Mouse (Mus musculus): Measurements from ENCODE around the gene Lamb1. TPM values are rescaled to one million over a fixed set of nuclear protein-coding genes. Genes with fewer than 3 reads are reported as not detected.

Gene Lamb1
- polyA plus RNA-seq, 1 experiment from 2014 or later = 60.4 TPM

- 73% methylated on average over 7 of the region's 7 CpGs for WGBS
- Histone ChIP-seq H3K27ac (ENCODE audit: low read length) (no peak overlapping the region), H3K27me3 (replicated peaks; ENCODE audit: control insufficient read depth, insufficient read depth, low read length) (no peaks in the 10 kb centered on the region), H3K9ac (ENCODE audit: low read depth, low read length) (no peak overlapping the region), H3K4me3 (ENCODE audit: low read length) (no peak overlapping the region), H3K4me1 (ENCODE audit: control insufficient read depth, insufficient read depth, low read length) (no peaks in the 10 kb centered on the region), H3K36me3 (ENCODE audit: control insufficient read depth, insufficient read depth, low read length) (no peaks in the 10 kb centered on the region), H3K4me2 (ENCODE audit: low read depth, low read length) (no peak overlapping the region), H3K9me3 (ENCODE audit: control insufficient read depth, low read length) (no peaks in the 10 kb centered on the region)
- ATAC-seq = no peak
Measured at GRCm38 (mm10) chr12:31369656-31370055, 104.6 kb downstream of the Lamb1 start.

GRCm38 (mm10) chr12:31374603-31375282 is 109.7 kb downstream of the Lamb1 start:
- 40% methylated on average over 9 of the region's 9 CpGs for WGBS
- Histone ChIP-seq H3K27me3 (replicated peaks; ENCODE audit: control insufficient read depth, insufficient read depth, low read length) (no peaks in the 10 kb centered on the region), H3K4me1 (ENCODE audit: control insufficient read depth, insufficient read depth, low read length) (no peaks in the 10 kb centered on the region; the same call in 1 of the 2 replicates), H3K36me3 (ENCODE audit: control insufficient read depth, insufficient read depth, low read length) (no peaks in the 10 kb centered on the region), H3K9ac (ENCODE audit: low read depth, low read length) (no peak overlapping the region), H3K27ac (ENCODE audit: low read length) (no peak overlapping the region), H3K4me2 (ENCODE audit: low read depth, low read length) (no peak overlapping the region), H3K9me3 (ENCODE audit: control insufficient read depth, low read length) (no peaks in the 10 kb centered on the region), H3K4me3 (ENCODE audit: low read length) (no peak overlapping the region)
- peak; percentile 65 for ATAC-seq

GRCm38 (mm10) chr12:31375283-31375615 is 110.2 kb downstream of the Lamb1 start:
- H3K9me3 ChIP-seq (ENCODE audit: control insufficient read depth, low read length) = no peaks in the 10 kb centered on the region
- H3K27me3 ChIP-seq (replicated peaks; ENCODE audit: control insufficient read depth, insufficient read depth, low read length) = no peaks in the 10 kb centered on the region
- H3K36me3 ChIP-seq (ENCODE audit: control insufficient read depth, insufficient read depth, low read length) = no peaks in the 10 kb centered on the region
- peaks cover 4% of the 10 kb centered on the region for H3K4me1 ChIP-seq (ENCODE audit: control insufficient read depth, insufficient read depth, low read length)
- H3K27ac ChIP-seq (ENCODE audit: low read length) = no peak overlapping the region
- WGBS = 69% methylated on average over 4 of the region's 4 CpGs
- H3K4me3 ChIP-seq (ENCODE audit: low read length) = no peak overlapping the region
- no peak overlapping the region for H3K4me2 ChIP-seq (ENCODE audit: low read depth, low read length)
- no peak for ATAC-seq
- H3K9ac ChIP-seq (ENCODE audit: low read depth, low read length) = no peak overlapping the region

GRCm38 (mm10) chr12:31376326-31376950 is 111.4 kb downstream of the Lamb1 start:
- Histone ChIP-seq H3K4me3 (ENCODE audit: low read length) (peak overlapping the region; percentile 15), H3K4me1 (ENCODE audit: control insufficient read depth, insufficient read depth, low read length) (peaks cover 11% of the 10 kb centered on the region), H3K9ac (ENCODE audit: low read depth, low read length) (peak overlapping the region; percentile 41; the same call in 1 of the 2 replicates), H3K4me2 (ENCODE audit: low read depth, low read length) (peak overlapping the region; percentile 48), H3K27me3 (replicated peaks; ENCODE audit: control insufficient read depth, insufficient read depth, low read length) (no peaks in the 10 kb centered on the region), H3K36me3 (ENCODE audit: control insufficient read depth, insufficient read depth, low read length) (no peaks in the 10 kb centered on the region), H3K27ac (ENCODE audit: low read length) (no peak overlapping the region), H3K9me3 (ENCODE audit: control insufficient read depth, low read length) (no peaks in the 10 kb centered on the region)
- ATAC-seq = no peak; the same call in 1 of the 2 replicates
- WGBS = 9% methylated on average over 13 of the region's 13 CpGs

GRCm38 (mm10) chr12:31377241-31377640 is 112.2 kb downstream of the Lamb1 start:
- Histone ChIP-seq H3K27ac (ENCODE audit: low read length) (no peak overlapping the region), H3K4me2 (ENCODE audit: low read depth, low read length) (no peak overlapping the region), H3K9me3 (ENCODE audit: control insufficient read depth, low read length) (no peaks in the 10 kb centered on the region), H3K4me3 (ENCODE audit: low read length) (no peak overlapping the region), H3K36me3 (ENCODE audit: control insufficient read depth, insufficient read depth, low read length) (no peaks in the 10 kb centered on the region), H3K9ac (ENCODE audit: low read depth, low read length) (no peak overlapping the region), H3K4me1 (ENCODE audit: control insufficient read depth, insufficient read depth, low read length) (peaks cover 12% of the 10 kb centered on the region), H3K27me3 (replicated peaks; ENCODE audit: control insufficient read depth, insufficient read depth, low read length) (no peaks in the 10 kb centered on the region)
- 74% methylated on average over 11 of the region's 11 CpGs for WGBS
- ATAC-seq = no peak

Other genes starting within 250 kb of the Lamb1 start
- 10.4 and 11.0 TPM in 2 replicates for gene Fam110c, start 191.4 kb upstream of the Lamb1 start, polyA plus RNA-seq (2015; fragmentation: Nextera tagmentation; extraction: Ambion mirVana)
- not detected in 2 replicates for gene Gm6993, start 24.5 kb upstream of the Lamb1 start, polyA plus RNA-seq (2015; fragmentation: Nextera tagmentation; extraction: Ambion mirVana)
- 156 and 164 TPM in 2 replicates for gene Dld, start 86.2 kb downstream of the Lamb1 start, polyA plus RNA-seq (2015; fragmentation: Nextera tagmentation; extraction: Ambion mirVana)
- 26.7 and 30.0 TPM in 2 replicates for gene Slc26a3, start 125.6 kb downstream of the Lamb1 start, polyA plus RNA-seq (2015; fragmentation: Nextera tagmentation; extraction: Ambion mirVana)
- 10.9 and 12.1 TPM in 2 replicates for gene Cbll1, start 234.4 kb downstream of the Lamb1 start, polyA plus RNA-seq (2015; fragmentation: Nextera tagmentation; extraction: Ambion mirVana)

All from intestine, embryonic 16.5 days (tissue).